Mouse (Mus musculus): ENCODE data around the gene Obsl1.

Obsl1 gene

GRCm38 (mm10) chr1:75450314-75451005 lies 55.8 kb downstream of the Obsl1 start, which contains the start of gene Asic4:
TSS of gene Asic4 (plus strand) at chr1:75450436.
- DNase-seq = no peak

GRCm38 (mm10) chr1:75449377-75450135 lies 56.7 kb downstream of the Obsl1 start:
- no peak for DNase-seq

- DNase-seq = no peak
Observed at GRCm38 (mm10) chr1:75448937-75449336, 57.3 kb downstream of the Obsl1 start.

GRCm38 (mm10) chr1:75448052-75448431 lies 58.2 kb downstream of the Obsl1 start:
- no peak for DNase-seq

- DNase-seq = no peak
Observed at GRCm38 (mm10) chr1:75447265-75448051, 58.8 kb downstream of the Obsl1 start.

- no peak for DNase-seq
Observed at GRCm38 (mm10) chr1:75446656-75447055, 59.6 kb downstream of the Obsl1 start.

GRCm38 (mm10) chr1:75445751-75446611 lies 60.3 kb downstream of the Obsl1 start:
- DNase-seq = peak; percentile 65

- no peak for DNase-seq
Observed at GRCm38 (mm10) chr1:75445141-75445701, 61.0 kb downstream of the Obsl1 start.

- no peak for DNase-seq
Observed at GRCm38 (mm10) chr1:75444208-75444607, 62.0 kb downstream of the Obsl1 start.

GRCm38 (mm10) chr1:75443247-75444024 lies 62.8 kb downstream of the Obsl1 start:
- no peak for DNase-seq

- no peak for DNase-seq
Observed at GRCm38 (mm10) chr1:75442811-75443210, 63.4 kb downstream of the Obsl1 start.

GRCm38 (mm10) chr1:75442171-75442570 lies 64.1 kb downstream of the Obsl1 start:
- DNase-seq = no peak

- no peak for DNase-seq
Observed at GRCm38 (mm10) chr1:75441471-75441996, 64.7 kb downstream of the Obsl1 start.

GRCm38 (mm10) chr1:75440661-75441060 lies 65.6 kb downstream of the Obsl1 start:
- no peak for DNase-seq

GRCm38 (mm10) chr1:75438782-75439181 lies 67.5 kb downstream of the Obsl1 start:
- DNase-seq = no peak

GRCm38 (mm10) chr1:75435475-75436328 lies 70.5 kb downstream of the Obsl1 start, which contains the start of gene Gmppa:
TSS of gene Gmppa (plus strand) at chr1:75435930.
- DNase-seq = peak; percentile 79

Measured in thymus, postnatal 14 days (tissue).